Mouse (Mus musculus): ENCODE measurements around the gene Rps19. TPM values are rescaled to one million over a fixed set of nuclear protein-coding genes. Genes with fewer than 3 reads are reported as not detected.

Rps19 gene
- polyA plus RNA-seq, 1 experiment from 2014 or later, result 2,060 TPM

DNA sequence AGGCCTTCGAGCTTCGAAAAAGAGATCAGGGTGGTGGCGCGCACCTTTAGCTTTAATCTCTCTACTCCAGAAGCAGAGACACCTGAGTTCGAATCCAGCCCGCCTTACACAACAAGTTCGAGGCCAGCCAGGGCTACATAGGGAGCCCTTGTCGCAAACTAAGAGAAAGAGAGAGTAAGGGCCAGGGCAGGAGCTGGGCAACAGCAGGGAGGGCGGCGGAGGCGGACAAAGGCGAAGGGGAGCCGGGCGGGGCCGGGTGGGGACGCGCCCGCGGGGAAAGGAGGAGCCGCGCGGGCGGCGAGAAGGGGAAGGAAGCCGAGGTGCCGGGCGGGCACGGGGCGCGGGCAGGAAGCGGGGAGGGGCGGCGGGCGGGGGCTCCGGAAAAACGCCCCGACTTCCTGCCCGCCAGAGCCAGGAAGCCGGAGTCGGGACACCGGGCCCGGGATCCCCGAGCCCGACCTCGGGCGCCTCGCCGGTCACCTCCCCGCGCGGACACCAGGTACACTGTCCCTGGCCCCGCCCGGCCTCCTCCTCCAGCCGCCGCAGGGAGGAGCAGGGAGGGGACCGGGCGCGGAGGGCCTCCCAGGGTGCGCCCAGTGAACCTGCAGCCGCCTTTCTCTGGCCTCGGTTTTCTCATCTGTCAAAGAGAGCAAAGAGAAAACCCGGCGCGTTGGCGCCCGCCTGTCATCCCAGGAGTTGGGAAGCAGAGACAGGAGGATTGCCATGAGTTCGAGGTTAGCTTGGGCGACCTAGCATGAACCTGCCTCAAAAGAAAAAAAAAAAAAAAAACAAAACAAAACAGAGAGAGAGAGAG is 18.7 kb downstream of the Rps19 start, which contains the start of gene Arhgef1:
Gene Arhgef1 (plus strand): TSS at position 283 of the 814 bp plus-strand sequence.
- TF ChIP-seq CTCF (IDR thresholded peaks at IDR 0.05; ENCODE audit: low read depth), result peak; percentile 1; the same call in 1 of the 2 replicates
- no peak for TF ChIP-seq EP300 (optimal IDR thresholded peaks at IDR 0.05)
- H3K36me3 ChIP-seq (ENCODE audit: control insufficient read depth, insufficient read depth, low read length), result no peaks in the 10 kb centered on the region
- no peaks in the 10 kb centered on the region; the same call in 1 of the 2 replicates for H3K4me1 ChIP-seq (replicated peaks; ENCODE audit: control insufficient read depth, insufficient read depth)
- ATAC-seq (ENCODE audit: low FRiP score, low TSS enrichment) (peak; percentile 37), DNase-seq (ENCODE audit: low spot score) (peak; percentile 81)
- peak within 1 kb of the TSS; percentile 83 for H3K9ac ChIP-seq (ENCODE audit: low read length)
- H3K27ac ChIP-seq (replicated peaks), result peak within 1 kb of the TSS; percentile 93
- H3K4me3 ChIP-seq (ENCODE audit: low read depth, low read length), result peak within 1 kb of the TSS; percentile 73
- peak within 1 kb of the TSS; percentile 90 for H3K4me2 ChIP-seq (replicated peaks; ENCODE audit: low read depth)
- H3K27me3 ChIP-seq (ENCODE audit: control insufficient read depth, insufficient read depth, low read length), result no peaks in the 10 kb centered on the region
- H3K9me3 ChIP-seq (ENCODE audit: control insufficient read depth, low read length), result no peaks in the 10 kb centered on the region
- 6% methylated on average over 32 of the region's 68 CpGs for WGBS

DNA sequence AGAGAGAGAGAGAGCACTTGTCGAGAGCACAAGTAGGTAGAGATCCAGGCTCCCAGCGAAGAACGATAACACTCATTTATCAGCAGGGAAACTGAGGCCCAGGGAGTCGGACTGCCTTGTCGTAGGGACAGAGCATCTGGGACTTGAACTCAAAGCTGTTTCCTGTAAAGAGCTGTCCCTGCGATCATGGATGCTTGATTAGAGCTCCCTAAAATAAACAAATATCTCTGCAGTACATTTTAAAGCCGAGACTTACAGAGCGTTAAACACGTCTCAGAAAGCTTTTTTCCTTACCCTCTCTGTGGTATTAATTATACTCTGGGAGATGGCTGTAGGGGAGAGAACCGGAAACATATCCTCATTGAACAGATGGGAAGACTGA is 19.3 kb downstream of the Rps19 start:
- Histone ChIP-seq H3K9ac (ENCODE audit: low read length) (peak overlapping the region; percentile 83), H3K27me3 (ENCODE audit: control insufficient read depth, insufficient read depth, low read length) (no peaks in the 10 kb centered on the region), H3K4me2 (replicated peaks; ENCODE audit: low read depth) (peak overlapping the region; percentile 90), H3K36me3 (ENCODE audit: control insufficient read depth, insufficient read depth, low read length) (peaks cover under 1% of the 10 kb centered on the region; the same call in 1 of the 2 replicates), H3K27ac (replicated peaks) (peak overlapping the region; percentile 93), H3K9me3 (ENCODE audit: control insufficient read depth, low read length) (no peaks in the 10 kb centered on the region), H3K4me1 (replicated peaks; ENCODE audit: control insufficient read depth, insufficient read depth) (no peaks in the 10 kb centered on the region; the same call in 1 of the 2 replicates), H3K4me3 (ENCODE audit: low read depth, low read length) (peak overlapping the region; percentile 73)
- DNase-seq (ENCODE audit: low spot score), result no peak
- no peak for ATAC-seq (ENCODE audit: low FRiP score, low TSS enrichment)
- 14% methylated on average over 10 of the region's 10 CpGs for WGBS
- no peak for TF ChIP-seq EP300 (optimal IDR thresholded peaks at IDR 0.05)
- TF ChIP-seq CTCF (IDR thresholded peaks at IDR 0.05; ENCODE audit: low read depth), result no peak

GRCm38 (mm10) chr7:24904070-24904483 is 19.9 kb downstream of the Rps19 start:
- no peaks in the 10 kb centered on the region; the same call in 1 of the 2 replicates for H3K4me1 ChIP-seq (replicated peaks; ENCODE audit: control insufficient read depth, insufficient read depth)
- TF ChIP-seq CTCF (IDR thresholded peaks at IDR 0.05; ENCODE audit: low read depth) (peak; percentile 86), EP300 (optimal IDR thresholded peaks at IDR 0.05) (no peak)
- ATAC-seq (ENCODE audit: low FRiP score, low TSS enrichment), result peak; percentile 96
- peak overlapping the region; percentile 72 for H3K9ac ChIP-seq (ENCODE audit: low read length)
- peaks cover 5% of the 10 kb centered on the region; the same call in 1 of the 2 replicates for H3K36me3 ChIP-seq (ENCODE audit: control insufficient read depth, insufficient read depth, low read length)
- DNase-seq (ENCODE audit: low spot score), result peak; percentile 99
- no peaks in the 10 kb centered on the region for H3K27me3 ChIP-seq (ENCODE audit: control insufficient read depth, insufficient read depth, low read length)
- H3K4me3 ChIP-seq (ENCODE audit: low read depth, low read length), result peak overlapping the region; percentile 73
- WGBS, result under 1% methylated on average over 30 of the region's 30 CpGs
- peak overlapping the region; percentile 93 for H3K27ac ChIP-seq (replicated peaks)
- H3K4me2 ChIP-seq (replicated peaks; ENCODE audit: low read depth), result peak overlapping the region; percentile 90
- no peaks in the 10 kb centered on the region for H3K9me3 ChIP-seq (ENCODE audit: control insufficient read depth, low read length)

GRCm38 (mm10) chr7:24904936-24905335 is 20.8 kb downstream of the Rps19 start:
- Histone ChIP-seq H3K27me3 (ENCODE audit: control insufficient read depth, insufficient read depth, low read length) (no peaks in the 10 kb centered on the region), H3K9ac (ENCODE audit: low read length) (peak overlapping the region; percentile 72; the same call in 1 of the 2 replicates), H3K27ac (replicated peaks) (peak overlapping the region; percentile 93; the same call in 1 of the 2 replicates), H3K4me2 (replicated peaks; ENCODE audit: low read depth) (peak overlapping the region; percentile 90), H3K9me3 (ENCODE audit: control insufficient read depth, low read length) (no peaks in the 10 kb centered on the region), H3K4me3 (ENCODE audit: low read depth, low read length) (peak overlapping the region; percentile 73), H3K36me3 (ENCODE audit: control insufficient read depth, insufficient read depth, low read length) (peaks cover 11% of the 10 kb centered on the region; the same call in 1 of the 2 replicates), H3K4me1 (replicated peaks; ENCODE audit: control insufficient read depth, insufficient read depth) (no peaks in the 10 kb centered on the region; the same call in 1 of the 2 replicates)
- WGBS, result 11% methylated on average over 3 of the region's 3 CpGs
- no peak for TF ChIP-seq EP300 (optimal IDR thresholded peaks at IDR 0.05)
- peak; percentile 87 for TF ChIP-seq CTCF (IDR thresholded peaks at IDR 0.05; ENCODE audit: low read depth)
- ATAC-seq (ENCODE audit: low FRiP score, low TSS enrichment) (0 out of 2 replicates have a peak, but pooled peaks have one; percentile 24), DNase-seq (ENCODE audit: low spot score) (peak; percentile 79)

DNA sequence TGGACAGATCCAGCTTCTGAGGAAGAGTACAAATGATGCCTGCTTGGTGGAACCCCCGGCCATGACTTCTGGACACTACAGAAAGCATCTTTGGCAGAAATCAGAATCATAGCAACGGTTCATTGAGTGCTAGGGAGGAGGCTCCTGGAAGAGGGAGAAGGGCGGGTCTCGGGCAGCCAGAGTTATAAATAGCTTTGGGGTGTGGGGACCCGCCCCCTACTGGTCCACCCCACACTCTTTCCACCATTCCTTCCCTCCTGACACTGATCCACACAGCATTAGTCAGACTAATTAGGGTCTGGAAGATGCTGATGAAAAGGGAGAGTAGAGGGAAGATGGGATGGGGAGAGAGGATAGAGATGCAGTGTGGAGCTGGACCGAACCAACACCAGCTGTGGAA is 22.4 kb downstream of the Rps19 start:
- DNase-seq (ENCODE audit: low spot score) (peak; percentile 45), ATAC-seq (ENCODE audit: low FRiP score, low TSS enrichment) (no peak)
- Histone ChIP-seq H3K9me3 (ENCODE audit: control insufficient read depth, low read length) (no peaks in the 10 kb centered on the region), H3K4me2 (replicated peaks; ENCODE audit: low read depth) (no peak overlapping the region), H3K27ac (replicated peaks) (no peak overlapping the region), H3K4me1 (replicated peaks; ENCODE audit: control insufficient read depth, insufficient read depth) (no peaks in the 10 kb centered on the region; the same call in 1 of the 2 replicates), H3K4me3 (ENCODE audit: low read depth, low read length) (no peak overlapping the region), H3K27me3 (ENCODE audit: control insufficient read depth, insufficient read depth, low read length) (no peaks in the 10 kb centered on the region), H3K36me3 (ENCODE audit: control insufficient read depth, insufficient read depth, low read length) (peaks cover 12% of the 10 kb centered on the region; the same call in 1 of the 2 replicates), H3K9ac (ENCODE audit: low read length) (no peak overlapping the region)
- 20% methylated on average over 6 of the region's 6 CpGs for WGBS
- TF ChIP-seq CTCF (IDR thresholded peaks at IDR 0.05; ENCODE audit: low read depth), result peak; percentile 26
- TF ChIP-seq EP300 (optimal IDR thresholded peaks at IDR 0.05), result no peak
